Mouse (Mus musculus): ENCODE measurements around the gene AL731706.2. TPM values are rescaled to one million over a fixed set of nuclear protein-coding genes. Genes with fewer than 3 reads are reported as not detected.
A peak's percentile ranks its signal among the peaks of the same experiment; 100 is the strongest.

Gene AL731706.2
- polyA plus RNA-seq (2015; fragmentation: Nextera tagmentation; extraction: Ambion mirVana), result 22.9 and 38.6 TPM in 2 replicates

GRCm38 (mm10) chr2:136885579-136885978, at the start of gene AL731706.2:
AL731706.2 (minus strand) TSS chr2:136885679.
- no peaks in the 10 kb centered on the region for H3K9me3 ChIP-seq (replicated peaks)
- no peak for ATAC-seq
- H3K4me3 ChIP-seq, result no peak within 1 kb of the TSS
- H3K36me3 ChIP-seq (ENCODE audit: poor library complexity, severe bottlenecking), result peaks cover 24% of the 10 kb centered on the region
- H3K27ac ChIP-seq, result no peak within 1 kb of the TSS
- H3K4me1 ChIP-seq, result 0 out of 2 replicates have a peak, but pooled peaks cover 5% of the 10 kb centered on the region
- no peak within 1 kb of the TSS for H3K9ac ChIP-seq
- H3K4me2 ChIP-seq, result no peak within 1 kb of the TSS
- WGBS, result 95% methylated on average over 2 of the region's 2 CpGs
- H3K27me3 ChIP-seq, result no peaks in the 10 kb centered on the region

- Histone ChIP-seq H3K27ac (no peak overlapping the region), H3K9ac (no peak overlapping the region), H3K4me1 (no peaks in the 10 kb centered on the region), H3K9me3 (replicated peaks) (no peaks in the 10 kb centered on the region), H3K4me2 (no peak overlapping the region), H3K4me3 (no peak overlapping the region), H3K36me3 (ENCODE audit: poor library complexity, severe bottlenecking) (no peaks in the 10 kb centered on the region), H3K27me3 (no peaks in the 10 kb centered on the region)
- 74% methylated on average over 4 of the region's 4 CpGs for WGBS
- no peak; the same call in 1 of the 2 replicates for ATAC-seq
Measured at GRCm38 (mm10) chr2:136921003-136921408, 35.5 kb upstream of the AL731706.2 start.

DNA sequence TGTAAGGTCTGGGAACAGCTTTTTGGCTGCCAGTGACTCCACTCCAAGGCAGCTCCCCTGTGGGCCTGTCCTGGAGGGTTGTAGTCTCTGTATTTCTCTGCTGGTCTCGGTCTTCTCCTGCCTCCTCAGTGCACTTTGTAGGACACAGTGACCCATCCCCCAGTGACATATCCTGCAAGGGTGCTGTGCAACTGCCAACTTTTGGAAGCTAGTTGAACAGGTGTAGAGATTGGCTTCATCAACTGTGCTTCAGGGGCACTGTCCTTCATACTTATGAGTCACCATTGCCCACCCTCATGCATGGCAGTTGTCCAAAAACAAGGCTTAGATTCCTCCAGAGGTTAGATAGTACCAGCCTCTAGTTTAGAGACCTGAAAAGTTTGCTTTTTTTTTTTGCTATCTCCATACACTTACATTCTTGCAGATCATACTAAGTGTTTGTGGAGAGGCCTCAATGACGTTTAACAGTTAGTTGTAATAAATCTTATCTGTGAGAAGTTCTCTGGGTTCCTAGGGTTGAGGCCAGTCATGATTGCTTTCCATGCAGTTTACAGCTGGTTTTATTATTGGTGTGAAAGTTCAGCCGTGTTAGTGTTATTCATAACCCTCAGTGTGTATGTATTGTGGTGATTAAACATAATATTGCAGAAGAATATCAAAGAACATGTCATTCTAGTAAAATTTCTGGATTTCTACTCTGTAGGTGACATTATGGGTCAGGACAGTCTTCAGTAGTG, 34.9 kb upstream of the AL731706.2 start:
- WGBS, result 90% methylated on average over 3 of the region's 3 CpGs
- Histone ChIP-seq H3K9me3 (replicated peaks) (no peaks in the 10 kb centered on the region), H3K4me2 (no peak overlapping the region), H3K9ac (no peak overlapping the region), H3K4me3 (no peak overlapping the region), H3K27ac (no peak overlapping the region), H3K36me3 (ENCODE audit: poor library complexity, severe bottlenecking) (no peaks in the 10 kb centered on the region), H3K27me3 (no peaks in the 10 kb centered on the region), H3K4me1 (no peaks in the 10 kb centered on the region)
- ATAC-seq, result no peak; the same call in 1 of the 2 replicates

- Histone ChIP-seq H3K36me3 (ENCODE audit: poor library complexity, severe bottlenecking) (no peaks in the 10 kb centered on the region), H3K4me1 (no peaks in the 10 kb centered on the region), H3K9ac (no peak overlapping the region), H3K27me3 (no peaks in the 10 kb centered on the region), H3K27ac (no peak overlapping the region), H3K9me3 (replicated peaks) (no peaks in the 10 kb centered on the region), H3K4me2 (no peak overlapping the region), H3K4me3 (no peak overlapping the region)
- ATAC-seq, result no peak
- whole genome bisulfite sequencing, result 100% methylated on average over 1 of the region's 1 CpGs
Measured at GRCm38 (mm10) chr2:136919433-136919832, 34.0 kb upstream of the AL731706.2 start.

DNA sequence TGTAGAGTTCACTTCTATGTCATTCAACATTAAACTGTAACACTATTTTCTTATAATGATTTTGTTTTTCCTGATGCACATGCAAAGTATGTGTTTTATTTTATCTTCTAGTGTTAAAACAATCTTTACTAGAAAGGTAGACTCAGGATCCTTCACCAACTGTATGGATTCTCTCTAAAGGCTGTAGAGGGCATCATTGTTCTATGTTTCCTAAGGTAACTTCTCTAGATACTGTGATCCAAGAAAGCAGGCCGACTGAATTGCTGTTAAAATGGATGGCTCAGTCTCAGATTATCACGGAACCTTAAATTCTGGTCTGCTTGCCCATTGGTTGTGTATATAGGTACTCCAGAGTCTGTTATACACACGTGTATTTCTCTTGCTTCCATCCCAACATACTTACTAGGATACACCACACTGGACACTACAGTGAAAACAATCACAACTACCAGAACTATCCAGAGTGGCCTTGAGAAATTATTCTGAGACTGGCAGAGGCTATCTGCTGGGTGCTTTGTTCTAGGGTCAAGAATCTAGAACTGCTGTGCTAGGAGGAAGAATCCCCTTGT, 28.9 kb upstream of the AL731706.2 start:
- Histone ChIP-seq H3K4me1 (peaks cover 9% of the 10 kb centered on the region), H3K36me3 (ENCODE audit: poor library complexity, severe bottlenecking) (no peaks in the 10 kb centered on the region), H3K4me3 (no peak overlapping the region), H3K9me3 (replicated peaks) (no peaks in the 10 kb centered on the region), H3K4me2 (no peak overlapping the region), H3K27me3 (no peaks in the 10 kb centered on the region), H3K27ac (no peak overlapping the region), H3K9ac (no peak overlapping the region)
- peak; percentile 68 for ATAC-seq
- WGBS, result 54% methylated on average over 3 of the region's 3 CpGs

- Histone ChIP-seq H3K9ac (no peak overlapping the region), H3K4me2 (no peak overlapping the region), H3K27ac (no peak overlapping the region), H3K4me3 (no peak overlapping the region), H3K27me3 (no peaks in the 10 kb centered on the region), H3K4me1 (peaks cover 9% of the 10 kb centered on the region), H3K9me3 (replicated peaks) (no peaks in the 10 kb centered on the region), H3K36me3 (ENCODE audit: poor library complexity, severe bottlenecking) (no peaks in the 10 kb centered on the region)
- no peak for ATAC-seq
- 19% methylated on average over 3 of the region's 3 CpGs for WGBS
Measured at GRCm38 (mm10) chr2:136913021-136913420, 27.5 kb upstream of the AL731706.2 start.

- peak; percentile 56; the same call in 1 of the 2 replicates for ATAC-seq
- Histone ChIP-seq H3K4me2 (no peak overlapping the region), H3K27ac (no peak overlapping the region), H3K4me3 (no peak overlapping the region), H3K4me1 (peaks cover 9% of the 10 kb centered on the region), H3K27me3 (no peaks in the 10 kb centered on the region), H3K9me3 (replicated peaks) (no peaks in the 10 kb centered on the region), H3K9ac (no peak overlapping the region), H3K36me3 (ENCODE audit: poor library complexity, severe bottlenecking) (no peaks in the 10 kb centered on the region)
- WGBS, result 3% methylated on average over 4 of the region's 4 CpGs
Measured at GRCm38 (mm10) chr2:136911958-136912411, 26.5 kb upstream of the AL731706.2 start.

DNA sequence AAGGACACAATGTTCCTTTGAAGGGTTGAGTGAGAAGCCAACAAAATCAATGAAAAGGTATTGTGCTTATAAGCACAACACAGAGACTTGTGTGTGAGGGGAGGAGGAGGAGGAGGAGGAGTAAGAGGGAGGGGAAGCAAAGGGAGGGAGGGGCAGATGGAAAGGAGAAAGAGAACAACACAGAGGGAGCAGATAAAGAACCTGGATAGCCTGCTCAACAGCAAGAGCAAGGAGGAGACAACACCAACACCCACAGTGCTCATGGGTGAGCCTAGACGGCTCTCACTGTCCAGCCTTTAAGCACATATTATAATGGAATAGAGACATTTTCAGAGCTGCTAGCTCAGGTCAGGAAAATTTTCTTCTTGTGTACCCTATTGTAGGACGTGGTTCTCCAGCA, 23.8 kb upstream of the AL731706.2 start:
- Histone ChIP-seq H3K9me3 (replicated peaks) (no peaks in the 10 kb centered on the region), H3K27me3 (no peaks in the 10 kb centered on the region), H3K27ac (no peak overlapping the region), H3K4me1 (peaks cover 9% of the 10 kb centered on the region), H3K4me3 (no peak overlapping the region), H3K9ac (no peak overlapping the region), H3K4me2 (no peak overlapping the region), H3K36me3 (ENCODE audit: poor library complexity, severe bottlenecking) (peaks cover 11% of the 10 kb centered on the region)
- no peak for ATAC-seq
- WGBS, result 66% methylated on average over 2 of the region's 2 CpGs

DNA sequence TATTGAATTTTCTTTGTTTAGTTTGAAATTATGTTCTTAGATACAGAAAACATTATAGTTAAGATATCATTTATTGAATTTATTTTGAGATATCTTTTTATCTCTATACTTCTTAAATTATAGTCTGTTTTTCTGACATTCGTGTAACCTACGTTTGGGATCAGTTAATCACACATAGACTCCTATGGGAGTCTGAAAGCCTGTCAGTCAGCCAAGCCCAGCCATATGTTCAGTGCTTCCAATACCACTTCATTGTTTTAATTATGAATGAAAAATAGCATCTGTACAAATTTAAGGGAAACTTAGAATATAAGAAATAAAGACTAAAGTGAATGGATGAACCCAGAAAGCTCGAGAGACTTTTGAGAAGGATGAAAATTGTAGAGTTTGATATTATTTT, 23.1 kb upstream of the AL731706.2 start:
- H3K27me3 ChIP-seq, result no peaks in the 10 kb centered on the region
- no peaks in the 10 kb centered on the region for H3K9me3 ChIP-seq (replicated peaks)
- no peak overlapping the region for H3K9ac ChIP-seq
- no peak for ATAC-seq
- WGBS, result 76% methylated on average over 3 of the region's 3 CpGs
- peaks cover 9% of the 10 kb centered on the region for H3K4me1 ChIP-seq
- no peak overlapping the region for H3K4me2 ChIP-seq
- H3K4me3 ChIP-seq, result no peak overlapping the region
- peaks cover 11% of the 10 kb centered on the region for H3K36me3 ChIP-seq (ENCODE audit: poor library complexity, severe bottlenecking)
- H3K27ac ChIP-seq, result no peak overlapping the region

DNA sequence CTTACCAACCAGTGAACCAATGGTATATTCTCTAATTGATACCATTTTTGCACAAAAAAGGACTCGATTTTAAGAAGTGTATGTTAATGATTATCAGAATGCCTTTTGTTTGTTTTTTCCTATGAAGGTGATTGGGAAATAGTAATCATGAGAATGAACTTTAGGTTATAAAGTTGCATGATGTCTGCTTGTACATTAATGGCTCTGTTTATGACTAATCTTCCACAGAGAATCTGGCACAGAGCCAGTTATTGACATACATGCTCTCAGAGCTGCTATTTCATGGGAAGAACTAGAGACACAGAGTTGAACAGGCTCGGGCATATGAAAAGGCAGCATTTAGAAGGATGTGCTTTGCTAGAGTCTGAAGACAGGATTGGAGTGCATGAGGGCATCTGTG, 10.7 kb upstream of the AL731706.2 start:
- 82% methylated on average over 2 of the region's 2 CpGs for WGBS
- no peaks in the 10 kb centered on the region for H3K36me3 ChIP-seq (ENCODE audit: poor library complexity, severe bottlenecking)
- no peak for ATAC-seq

GRCm38 (mm10) chr2:136894494-136894893, 9.0 kb upstream of the AL731706.2 start:
- no peak overlapping the region for H3K4me2 ChIP-seq
- H3K27ac ChIP-seq, result no peak overlapping the region
- no peaks in the 10 kb centered on the region for H3K27me3 ChIP-seq
- no peak overlapping the region for H3K9ac ChIP-seq
- 13% methylated on average over 2 of the region's 2 CpGs for WGBS
- no peaks in the 10 kb centered on the region for H3K9me3 ChIP-seq (replicated peaks)
- ATAC-seq, result no peak
- H3K4me3 ChIP-seq, result no peak overlapping the region
- no peaks in the 10 kb centered on the region for H3K36me3 ChIP-seq (ENCODE audit: poor library complexity, severe bottlenecking)
- H3K4me1 ChIP-seq, result peaks cover 15% of the 10 kb centered on the region; the same call in 1 of the 2 replicates

More for the DNA sequence above, 10.7 kb upstream of the AL731706.2 start:
- H3K4me2 ChIP-seq, result no peak overlapping the region
- H3K9me3 ChIP-seq (replicated peaks), result no peaks in the 10 kb centered on the region
- no peak overlapping the region for H3K27ac ChIP-seq
- peaks cover 9% of the 10 kb centered on the region; the same call in 1 of the 2 replicates for H3K4me1 ChIP-seq
- no peak overlapping the region for H3K9ac ChIP-seq
- no peaks in the 10 kb centered on the region for H3K27me3 ChIP-seq
- H3K4me3 ChIP-seq, result no peak overlapping the region

GRCm38 (mm10) chr2:136891951-136892371, 6.5 kb upstream of the AL731706.2 start:
- peak overlapping the region; percentile 52 for H3K4me2 ChIP-seq
- no peaks in the 10 kb centered on the region for H3K27me3 ChIP-seq
- peak overlapping the region; percentile 91 for H3K27ac ChIP-seq
- peak overlapping the region; percentile 74 for H3K4me3 ChIP-seq
- H3K9me3 ChIP-seq (replicated peaks), result no peaks in the 10 kb centered on the region
- no peaks in the 10 kb centered on the region for H3K36me3 ChIP-seq (ENCODE audit: poor library complexity, severe bottlenecking)
- peak overlapping the region; percentile 69 for H3K9ac ChIP-seq
- under 1% methylated on average over 23 of the region's 23 CpGs for WGBS
- H3K4me1 ChIP-seq, result peaks cover 15% of the 10 kb centered on the region; the same call in 1 of the 2 replicates
- peak; percentile 84 for ATAC-seq
